Mouse (Mus musculus): ENCODE results near the gene Safb. TPM values are rescaled to one million over a fixed set of nuclear protein-coding genes. Genes with fewer than 3 reads are reported as not detected.

The Safb gene
- total and polyA plus RNA-seq, 2 experiments from 2014 or later, result 40.8 to 71.7 TPM

DNA sequence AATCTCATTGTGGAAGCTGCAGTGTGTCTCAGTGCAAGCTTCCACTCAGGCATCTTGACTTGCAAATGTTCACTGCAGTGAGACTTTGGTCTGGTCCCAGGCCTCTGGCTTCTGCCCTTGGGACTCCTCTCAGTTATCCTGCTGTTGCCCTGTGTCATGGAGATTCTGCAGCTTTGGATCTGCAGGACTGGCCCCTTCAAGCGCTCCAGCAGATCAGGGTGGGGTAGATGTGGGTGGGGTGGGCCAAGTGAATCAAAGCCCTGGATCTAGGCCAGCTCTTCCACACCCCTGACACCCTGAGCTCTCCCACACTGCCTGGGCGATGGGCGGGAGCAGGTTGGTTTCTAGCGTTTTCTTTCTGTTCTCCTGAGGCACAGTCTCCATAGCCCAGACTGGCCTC is 47.2 kb downstream of the Safb start:
- no peak for TF ChIP-seq CTCF (IDR thresholded peaks at IDR 0.05; ENCODE audit: low read depth)
- Histone ChIP-seq H3K9ac (replicated peaks; ENCODE audit: low read length) (no peak overlapping the region), H3K9me3 (ENCODE audit: low read length) (no peaks in the 10 kb centered on the region), H3K36me3 (ENCODE audit: insufficient read depth, low read length) (no peaks in the 10 kb centered on the region), H3K4me1 (ENCODE audit: insufficient read depth, low read length) (0 out of 2 replicates have a peak, but pooled peaks cover 8% of the 10 kb centered on the region), H3K27ac (no peak overlapping the region), H3K4me2 (ENCODE audit: low read depth, low read length) (no peak overlapping the region), H3K4me3 (ENCODE audit: low read length) (no peak overlapping the region), H3K27me3 (ENCODE audit: insufficient read depth, low read length) (no peaks in the 10 kb centered on the region)
- DNase-seq (ENCODE audit: low spot score) (no peak), ATAC-seq (no peak)
- 52% methylated on average over 4 of the region's 4 CpGs for WGBS

DNA sequence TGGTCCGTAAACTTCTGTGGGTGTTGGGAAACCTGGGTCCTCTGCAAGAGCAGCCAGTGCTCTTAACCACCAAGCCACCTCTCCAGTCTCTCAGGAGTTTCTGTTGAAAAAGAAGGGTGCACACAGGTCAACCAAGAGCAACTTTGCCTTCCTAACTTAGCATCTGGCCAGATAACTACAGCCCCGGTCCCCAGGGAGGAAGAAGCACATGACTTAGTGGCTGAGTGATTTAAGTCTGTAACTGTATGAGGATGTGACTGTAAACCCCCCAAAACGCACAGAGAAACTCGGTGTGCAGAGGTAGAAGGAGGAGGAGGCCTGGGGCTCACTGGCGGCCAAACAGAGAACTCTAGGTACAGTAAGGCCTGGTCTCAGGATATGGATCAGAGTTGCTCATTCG is 49.4 kb downstream of the Safb start:
- WGBS, result 87% methylated on average over 6 of the region's 6 CpGs
- H3K4me1 ChIP-seq (ENCODE audit: insufficient read depth, low read length), result no peaks in the 10 kb centered on the region
- no peaks in the 10 kb centered on the region for H3K9me3 ChIP-seq (ENCODE audit: low read length)
- H3K9ac ChIP-seq (replicated peaks; ENCODE audit: low read length), result no peak overlapping the region
- ATAC-seq, result no peak
- no peak for DNase-seq (ENCODE audit: low spot score)
- H3K27me3 ChIP-seq (ENCODE audit: insufficient read depth, low read length), result no peaks in the 10 kb centered on the region
- H3K4me2 ChIP-seq (ENCODE audit: low read depth, low read length), result no peak overlapping the region
- no peak for TF ChIP-seq CTCF (IDR thresholded peaks at IDR 0.05; ENCODE audit: low read depth)
- H3K4me3 ChIP-seq (ENCODE audit: low read length), result no peak overlapping the region
- no peak overlapping the region for H3K27ac ChIP-seq
- H3K36me3 ChIP-seq (ENCODE audit: insufficient read depth, low read length), result no peaks in the 10 kb centered on the region

- no peaks in the 10 kb centered on the region for H3K27me3 ChIP-seq (ENCODE audit: insufficient read depth, low read length)
- no peak overlapping the region for H3K4me2 ChIP-seq (ENCODE audit: low read depth, low read length)
- no peak overlapping the region for H3K27ac ChIP-seq
- ATAC-seq (no peak), DNase-seq (ENCODE audit: low spot score) (no peak)
- no peaks in the 10 kb centered on the region for H3K9me3 ChIP-seq (ENCODE audit: low read length)
- no peak overlapping the region for H3K4me3 ChIP-seq (ENCODE audit: low read length)
- 84% methylated on average over 4 of the region's 4 CpGs for WGBS
- TF ChIP-seq CTCF (IDR thresholded peaks at IDR 0.05; ENCODE audit: low read depth), result no peak
- H3K36me3 ChIP-seq (ENCODE audit: insufficient read depth, low read length), result no peaks in the 10 kb centered on the region
- no peak overlapping the region for H3K9ac ChIP-seq (replicated peaks; ENCODE audit: low read length)
- H3K4me1 ChIP-seq (ENCODE audit: insufficient read depth, low read length), result no peaks in the 10 kb centered on the region
These were observed 58.6 kb downstream of the Safb start for GRCm38 (mm10) chr17:56643237-56643636.

DNA sequence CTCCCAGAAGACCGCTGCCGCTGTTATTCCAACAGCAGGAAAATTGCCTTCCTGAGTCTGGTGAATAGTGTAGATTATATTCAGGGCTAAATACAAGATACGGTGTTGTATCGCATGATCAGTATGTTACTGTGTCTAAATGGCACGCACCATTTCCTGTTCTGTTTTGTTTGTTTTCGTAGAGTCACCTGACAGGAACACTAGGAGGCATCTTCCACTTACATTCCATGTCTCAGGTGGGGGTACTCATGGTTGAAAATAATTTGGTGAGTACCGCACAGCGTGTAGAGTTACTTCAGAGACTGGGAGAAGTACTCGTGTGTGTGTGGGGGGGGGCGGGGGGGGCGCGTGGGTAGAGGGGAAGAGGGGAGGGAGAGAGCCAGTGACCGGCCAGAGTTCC is 62.9 kb downstream of the Safb start:
- ATAC-seq, result no peak
- no peaks in the 10 kb centered on the region for H3K36me3 ChIP-seq (ENCODE audit: insufficient read depth, low read length)
- no peak overlapping the region for H3K4me3 ChIP-seq (ENCODE audit: low read length)
- H3K27ac ChIP-seq, result no peak overlapping the region
- H3K4me1 ChIP-seq (ENCODE audit: insufficient read depth, low read length), result no peaks in the 10 kb centered on the region
- TF ChIP-seq CTCF (IDR thresholded peaks at IDR 0.05; ENCODE audit: low read depth), result no peak
- no peak overlapping the region for H3K9ac ChIP-seq (replicated peaks; ENCODE audit: low read length)
- no peaks in the 10 kb centered on the region for H3K27me3 ChIP-seq (ENCODE audit: insufficient read depth, low read length)
- 78% methylated on average over 10 of the region's 13 CpGs for WGBS
- H3K9me3 ChIP-seq (ENCODE audit: low read length), result no peaks in the 10 kb centered on the region
- no peak for DNase-seq (ENCODE audit: low spot score)
- H3K4me2 ChIP-seq (ENCODE audit: low read depth, low read length), result no peak overlapping the region

GRCm38 (mm10) chr17:56651801-56652200 is 67.2 kb downstream of the Safb start:
- Histone ChIP-seq H3K27me3 (ENCODE audit: insufficient read depth, low read length) (no peaks in the 10 kb centered on the region), H3K4me2 (ENCODE audit: low read depth, low read length) (no peak overlapping the region), H3K4me3 (ENCODE audit: low read length) (no peak overlapping the region), H3K9ac (replicated peaks; ENCODE audit: low read length) (no peak overlapping the region), H3K27ac (no peak overlapping the region), H3K9me3 (ENCODE audit: low read length) (no peaks in the 10 kb centered on the region), H3K4me1 (ENCODE audit: insufficient read depth, low read length) (no peaks in the 10 kb centered on the region), H3K36me3 (ENCODE audit: insufficient read depth, low read length) (no peaks in the 10 kb centered on the region)
- DNase-seq (ENCODE audit: low spot score) (peak; percentile 18), ATAC-seq (no peak)
- 32% methylated on average over 10 of the region's 10 CpGs for WGBS
- no peak for TF ChIP-seq CTCF (IDR thresholded peaks at IDR 0.05; ENCODE audit: low read depth)

DNA sequence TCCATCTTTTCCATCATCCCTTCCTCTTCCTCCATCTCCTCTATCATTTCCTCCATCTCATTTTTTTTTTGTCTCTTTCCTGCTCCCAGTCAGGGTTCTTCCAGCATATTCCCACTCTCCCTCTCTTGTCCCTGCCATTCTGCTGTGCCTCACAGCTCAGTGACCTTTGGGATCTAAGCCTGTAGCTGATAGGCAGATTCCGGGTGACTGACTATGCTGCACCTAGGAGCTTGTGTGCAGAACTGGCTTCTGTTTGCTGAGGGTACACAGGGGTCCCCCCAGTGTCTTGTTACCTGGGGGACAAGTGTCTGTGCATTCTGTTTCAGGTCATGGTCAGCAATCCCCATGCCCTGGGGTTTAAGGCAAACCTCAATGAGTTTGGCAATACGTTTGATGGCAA is 70.1 kb downstream of the Safb start:
- ATAC-seq (no peak), DNase-seq (ENCODE audit: low spot score) (no peak)
- Histone ChIP-seq H3K36me3 (ENCODE audit: insufficient read depth, low read length) (no peaks in the 10 kb centered on the region), H3K9me3 (ENCODE audit: low read length) (no peaks in the 10 kb centered on the region), H3K27me3 (ENCODE audit: insufficient read depth, low read length) (no peaks in the 10 kb centered on the region), H3K27ac (no peak overlapping the region), H3K4me2 (ENCODE audit: low read depth, low read length) (no peak overlapping the region), H3K4me1 (ENCODE audit: insufficient read depth, low read length) (no peaks in the 10 kb centered on the region), H3K4me3 (ENCODE audit: low read length) (no peak overlapping the region), H3K9ac (replicated peaks; ENCODE audit: low read length) (no peak overlapping the region)
- WGBS, result 76% methylated on average over 2 of the region's 2 CpGs
- TF ChIP-seq CTCF (IDR thresholded peaks at IDR 0.05; ENCODE audit: low read depth), result no peak

DNA sequence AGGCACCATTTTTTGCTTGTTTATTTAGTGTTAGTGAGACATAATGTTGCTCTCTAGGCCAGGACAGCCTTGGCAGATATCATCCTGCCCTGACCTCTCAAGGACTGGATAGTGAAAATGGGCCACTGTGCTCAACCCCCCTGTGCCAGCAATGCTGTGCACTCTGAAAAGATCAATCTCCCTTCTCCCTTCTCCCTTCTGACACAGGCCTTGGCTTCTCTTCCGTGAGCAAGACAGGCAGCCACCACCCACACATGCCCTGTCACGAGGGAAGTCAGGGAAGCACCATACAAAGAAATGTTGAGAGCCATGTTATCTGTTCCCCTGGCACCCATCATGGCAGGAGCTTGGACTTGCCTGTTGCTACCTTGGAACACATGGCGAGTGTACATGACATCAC is 70.7 kb downstream of the Safb start:
- Histone ChIP-seq H3K27me3 (ENCODE audit: insufficient read depth, low read length) (no peaks in the 10 kb centered on the region), H3K27ac (no peak overlapping the region), H3K4me3 (ENCODE audit: low read length) (no peak overlapping the region), H3K4me2 (ENCODE audit: low read depth, low read length) (no peak overlapping the region), H3K4me1 (ENCODE audit: insufficient read depth, low read length) (no peaks in the 10 kb centered on the region), H3K36me3 (ENCODE audit: insufficient read depth, low read length) (no peaks in the 10 kb centered on the region), H3K9ac (replicated peaks; ENCODE audit: low read length) (no peak overlapping the region), H3K9me3 (ENCODE audit: low read length) (no peaks in the 10 kb centered on the region)
- DNase-seq (ENCODE audit: low spot score) (no peak), ATAC-seq (no peak)
- WGBS, result 86% methylated on average over 3 of the region's 3 CpGs
- no peak for TF ChIP-seq CTCF (IDR thresholded peaks at IDR 0.05; ENCODE audit: low read depth)

Other genes with a start within 250 kb of the Safb start
- 869 and 913 TPM in 2 replicates for gene Ptprs, start 108.3 kb upstream of the Safb start, total RNA-seq (2014; rRNA removed)
- 196 and 198 TPM in 2 replicates for gene Ptprs, start 108.3 kb upstream of the Safb start, polyA plus RNA-seq (2015; fragmentation: Nextera tagmentation; extraction: Ambion mirVana)
- gene Znrf4, start 72.4 kb upstream of the Safb start, total RNA-seq (2014; rRNA removed), result not detected in 2 replicates
- not detected in 2 replicates for gene Znrf4, start 72.4 kb upstream of the Safb start, polyA plus RNA-seq (2015; fragmentation: Nextera tagmentation; extraction: Ambion mirVana)
- gene Gm20219, start 30.4 kb upstream of the Safb start, total RNA-seq (2014; rRNA removed), result 0.10 and 0.54 TPM in 2 replicates
- 0.37 and 0.55 TPM in 2 replicates for gene Gm20219, start 30.4 kb upstream of the Safb start, polyA plus RNA-seq (2015; fragmentation: Nextera tagmentation; extraction: Ambion mirVana)
- 34.1 and 45.2 TPM in 2 replicates for gene Safb2, start 240 bp upstream of the Safb start, total RNA-seq (2014; rRNA removed)
- gene Safb2, start 240 bp upstream of the Safb start, polyA plus RNA-seq (2015; fragmentation: Nextera tagmentation; extraction: Ambion mirVana), result 48.4 and 52.5 TPM in 2 replicates
- 65.8 and 79.7 TPM in 2 replicates for gene 2410015M20Rik, start 24.9 kb downstream of the Safb start, total RNA-seq (2014; rRNA removed)
- gene 2410015M20Rik, start 24.9 kb downstream of the Safb start, polyA plus RNA-seq (2015; fragmentation: Nextera tagmentation; extraction: Ambion mirVana), result 222 and 247 TPM in 2 replicates
- 939 and 1,848 TPM in 2 replicates for gene Rpl36, start 28.6 kb downstream of the Safb start, total RNA-seq (2014; rRNA removed)
- gene Rpl36, start 28.6 kb downstream of the Safb start, polyA plus RNA-seq (2015; fragmentation: Nextera tagmentation; extraction: Ambion mirVana), result 1,254 and 1,260 TPM in 2 replicates
- 67.0 and 72.5 TPM in 2 replicates for gene Lonp1, start 42.1 kb downstream of the Safb start, total RNA-seq (2014; rRNA removed)
- gene Lonp1, start 42.1 kb downstream of the Safb start, polyA plus RNA-seq (2015; fragmentation: Nextera tagmentation; extraction: Ambion mirVana), result 38.6 and 39.7 TPM in 2 replicates
- 0.32 and 2.4 TPM in 2 replicates for gene Catsperd, start 43.3 kb downstream of the Safb start, total RNA-seq (2014; rRNA removed)
- gene Catsperd, start 43.3 kb downstream of the Safb start, polyA plus RNA-seq (2015; fragmentation: Nextera tagmentation; extraction: Ambion mirVana), result 1.2 and 1.3 TPM in 2 replicates
- gene Ranbp3, start 88.5 kb downstream of the Safb start, total RNA-seq (2014; rRNA removed), result 121 and 122 TPM in 2 replicates
- 87.2 and 88.7 TPM in 2 replicates for gene Ranbp3, start 88.5 kb downstream of the Safb start, polyA plus RNA-seq (2015; fragmentation: Nextera tagmentation; extraction: Ambion mirVana)
- 279 and 501 TPM in 2 replicates for gene Ndufa11, start 132.9 kb downstream of the Safb start, total RNA-seq (2014; rRNA removed)
- 691 and 728 TPM in 2 replicates for gene Ndufa11, start 132.9 kb downstream of the Safb start, polyA plus RNA-seq (2015; fragmentation: Nextera tagmentation; extraction: Ambion mirVana)
- gene Vmac, start 133.2 kb downstream of the Safb start, total RNA-seq (2014; rRNA removed), result 37.5 and 40.7 TPM in 2 replicates
- gene Vmac, start 133.2 kb downstream of the Safb start, polyA plus RNA-seq (2015; fragmentation: Nextera tagmentation; extraction: Ambion mirVana), result 17.4 and 19.1 TPM in 2 replicates
- 12.9 and 15.7 TPM in 2 replicates for gene Nrtn, start 172.7 kb downstream of the Safb start, total RNA-seq (2014; rRNA removed)
- gene Nrtn, start 172.7 kb downstream of the Safb start, polyA plus RNA-seq (2015; fragmentation: Nextera tagmentation; extraction: Ambion mirVana), result 4.3 TPM in 2 replicates
- 79.0 and 96.5 TPM in 2 replicates for gene Dus3l, start 179.9 kb downstream of the Safb start, total RNA-seq (2014; rRNA removed)
- 85.9 and 90.0 TPM in 2 replicates for gene Dus3l, start 179.9 kb downstream of the Safb start, polyA plus RNA-seq (2015; fragmentation: Nextera tagmentation; extraction: Ambion mirVana)
- gene Prr22, start 185.4 kb downstream of the Safb start, total RNA-seq (2014; rRNA removed), result 0.21 and 2.6 TPM in 2 replicates
- gene Prr22, start 185.4 kb downstream of the Safb start, polyA plus RNA-seq (2015; fragmentation: Nextera tagmentation; extraction: Ambion mirVana), result 0.46 and 0.87 TPM in 2 replicates
- 4.9 and 9.8 TPM in 2 replicates for gene Rfx2, start 246.2 kb downstream of the Safb start, total RNA-seq (2014; rRNA removed)
- 3.7 and 4.4 TPM in 2 replicates for gene Rfx2, start 246.2 kb downstream of the Safb start, polyA plus RNA-seq (2015; fragmentation: Nextera tagmentation; extraction: Ambion mirVana)

Data from hindbrain, postnatal 0 days (tissue).